Mouse (Mus musculus) hindbrain, embryonic 12.5 days (tissue): ENCODE data around the gene Pou2f2. TPM values are rescaled to one million over a fixed set of nuclear protein-coding genes. Genes with fewer than 3 reads are reported as not detected.
A peak's percentile ranks its signal among the peaks of the same experiment; 100 is the strongest.

Experiments
- ATAC-seq: fragments of 200-750 bp; cut with Nextera tagmentation; 2 replicates; pipeline ENCODE4 v1.8.0; 2017; ENCODE audit warnings: moderate TSS enrichment; ENCODE audit not compliant: low FRiP score
- H3K27ac ChIP-seq: fragments of 300-500 bp; sonication (generic); 2 replicates; pipeline ENCODE4 v1.5.1; 2016; ENCODE audit warnings: mild to moderate bottlenecking
- H3K27me3 ChIP-seq: fragments of 300-500 bp; sonication (generic); 2 replicates; pipeline ENCODE4 v1.6.1; 2016; ENCODE audit warnings: mild to moderate bottlenecking
- H3K36me3 ChIP-seq: fragments of 300-500 bp; sonication (generic); 2 replicates; pipeline ENCODE4 v1.6.1; 2016; ENCODE audit warnings: mild to moderate bottlenecking
- H3K4me1 ChIP-seq: fragments of 300-500 bp; sonication (generic); 2 replicates; pipeline ENCODE4 v1.6.1; 2016
- H3K4me2 ChIP-seq: fragments of 300-500 bp; sonication (generic); replicated peaks from 2 replicates; pipeline ENCODE4 v1.6.1; 2016; ENCODE audit warnings: mild to moderate bottlenecking
- H3K4me3 ChIP-seq: fragments of 300-500 bp; sonication (generic); 2 replicates; pipeline ENCODE4 v1.5.1; 2016; ENCODE audit warnings: mild to moderate bottlenecking
- H3K9ac ChIP-seq: fragments of 300-500 bp; sonication (generic); 2 replicates; pipeline ENCODE4 v1.6.1; 2016; ENCODE audit warnings: mild to moderate bottlenecking, moderate library complexity
- H3K9me3 ChIP-seq: fragments of 300-500 bp; sonication (generic); replicated peaks from 2 replicates; pipeline ENCODE4 v1.6.1; 2016; ENCODE audit warnings: mild to moderate bottlenecking
- WGBS: fragments of 180-500 bp; shearing (Covaris S2); methylation state at CpG from one replicate; pipeline ENCODE4 v1.1.7; 2016; 5-methylcytosine and 5-hydroxymethylcytosine counted together
- polyA plus RNA-seq: library from polyadenylated mRNA; unstranded; fragments of >200 nt; fragmentation: Nextera tagmentation; extraction: Ambion mirVana; gene quantifications from 2 replicates; pipeline ENCODE4 v1.2.1, GENCODE M21; 2016

Pou2f2 gene
- polyA plus RNA-seq, 1 experiment from 2014 or later: 38.6 TPM

DNA sequence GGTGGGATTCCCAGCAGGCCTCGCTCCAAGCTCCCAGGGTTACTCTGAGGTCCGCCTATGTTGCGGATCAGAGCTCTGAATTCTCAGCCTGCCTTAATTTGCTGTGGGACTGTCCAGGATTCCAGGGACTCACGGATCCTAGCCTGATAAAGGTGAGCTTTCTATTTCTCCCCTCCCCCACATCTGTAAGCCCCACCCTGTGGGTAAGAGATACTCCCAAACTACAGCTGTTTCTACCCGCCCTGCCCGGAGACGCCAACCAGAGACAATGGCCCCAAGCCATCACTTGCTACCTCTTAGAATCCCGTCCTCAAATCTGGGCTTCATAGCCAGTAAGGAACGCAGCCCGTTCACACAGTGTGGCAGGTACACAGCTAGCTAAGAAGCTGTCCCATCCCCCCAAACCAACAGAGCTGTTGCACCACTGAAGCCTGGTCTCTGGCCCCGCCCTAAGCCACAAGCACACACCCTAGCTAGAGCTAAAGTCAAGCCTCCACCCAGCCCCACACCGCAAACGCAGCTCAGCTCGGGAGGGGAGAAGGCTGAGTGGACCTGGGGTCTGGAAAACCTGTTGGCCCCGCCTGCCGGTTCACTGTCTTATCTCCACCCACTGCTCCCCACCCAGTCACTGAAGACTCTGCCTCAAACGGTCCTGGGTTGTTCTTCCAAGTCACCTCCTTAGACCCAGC is 23.9 kb downstream of the Pou2f2 start:
- 10% methylated on average over 17 of the region's 17 CpGs for WGBS
- Histone ChIP-seq H3K9ac (peak overlapping the region; percentile 50), H3K27ac (peak overlapping the region; percentile 86), H3K9me3 (no peaks in the 10 kb centered on the region), H3K36me3 (no peaks in the 10 kb centered on the region), H3K4me1 (peaks cover 59% of the 10 kb centered on the region), H3K4me2 (peak overlapping the region; percentile 43), H3K4me3 (0 out of 2 replicates have a peak overlapping the region, but pooled peaks have one; percentile 1), H3K27me3 (peaks cover 10% of the 10 kb centered on the region)
- no peak for ATAC-seq

DNA sequence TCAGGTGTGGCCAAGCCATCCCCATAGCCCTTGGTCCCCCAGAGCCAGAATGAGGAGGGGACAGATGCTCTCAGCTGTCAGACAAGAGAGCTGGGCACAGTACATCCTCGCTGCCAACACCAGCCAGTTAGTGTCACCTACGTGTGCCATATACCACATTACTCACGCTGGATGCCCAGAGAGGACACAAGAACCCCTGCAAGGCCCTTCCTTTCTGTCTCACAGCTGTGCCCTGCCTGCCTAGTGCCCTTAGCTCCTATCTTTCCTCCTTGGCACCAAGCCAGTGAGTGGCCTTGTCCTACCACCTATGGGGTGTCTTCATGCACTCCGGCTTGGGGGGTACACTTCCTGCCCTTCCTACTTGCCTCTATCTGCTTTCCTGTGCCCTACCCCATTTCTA is 24.9 kb downstream of the Pou2f2 start:
- peak overlapping the region; percentile 86 for H3K27ac ChIP-seq
- H3K4me1 ChIP-seq: peaks cover 69% of the 10 kb centered on the region
- H3K36me3 ChIP-seq: no peaks in the 10 kb centered on the region
- 63% methylated on average over 4 of the region's 4 CpGs for WGBS
- no peaks in the 10 kb centered on the region for H3K9me3 ChIP-seq
- no peak for ATAC-seq
- H3K4me3 ChIP-seq: peak overlapping the region; percentile 20
- H3K27me3 ChIP-seq: peaks cover 15% of the 10 kb centered on the region
- H3K4me2 ChIP-seq: peak overlapping the region; percentile 43
- peak overlapping the region; percentile 50; the same call in 1 of the 2 replicates for H3K9ac ChIP-seq

DNA sequence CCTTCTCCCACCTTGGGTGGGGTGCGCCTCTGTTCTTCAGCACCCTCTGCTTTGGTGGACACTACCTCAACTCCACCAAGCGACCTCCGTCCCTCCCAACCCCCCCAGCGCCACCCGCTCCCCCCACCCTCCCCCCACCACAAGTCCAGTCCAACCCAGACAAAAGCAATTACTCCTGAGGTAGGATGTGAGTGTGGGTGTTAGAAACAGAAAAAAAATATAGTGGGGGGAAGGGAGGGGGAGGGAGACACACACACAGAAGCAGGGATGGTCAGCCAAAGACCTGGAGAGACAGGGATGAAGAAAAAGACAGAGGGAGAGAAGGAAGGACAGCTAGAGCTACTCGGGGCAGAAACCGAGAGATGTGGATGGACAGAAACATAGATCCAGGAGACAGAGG is 25.7 kb downstream of the Pou2f2 start:
- no peak for ATAC-seq
- peak overlapping the region; percentile 50 for H3K9ac ChIP-seq
- H3K36me3 ChIP-seq: no peaks in the 10 kb centered on the region
- H3K4me3 ChIP-seq: peak overlapping the region; percentile 20
- peak overlapping the region; percentile 86 for H3K27ac ChIP-seq
- no peaks in the 10 kb centered on the region for H3K9me3 ChIP-seq
- 55% methylated on average over 7 of the region's 7 CpGs for WGBS
- H3K27me3 ChIP-seq: peaks cover 18% of the 10 kb centered on the region
- H3K4me2 ChIP-seq: peak overlapping the region; percentile 43
- peaks cover 71% of the 10 kb centered on the region for H3K4me1 ChIP-seq

DNA sequence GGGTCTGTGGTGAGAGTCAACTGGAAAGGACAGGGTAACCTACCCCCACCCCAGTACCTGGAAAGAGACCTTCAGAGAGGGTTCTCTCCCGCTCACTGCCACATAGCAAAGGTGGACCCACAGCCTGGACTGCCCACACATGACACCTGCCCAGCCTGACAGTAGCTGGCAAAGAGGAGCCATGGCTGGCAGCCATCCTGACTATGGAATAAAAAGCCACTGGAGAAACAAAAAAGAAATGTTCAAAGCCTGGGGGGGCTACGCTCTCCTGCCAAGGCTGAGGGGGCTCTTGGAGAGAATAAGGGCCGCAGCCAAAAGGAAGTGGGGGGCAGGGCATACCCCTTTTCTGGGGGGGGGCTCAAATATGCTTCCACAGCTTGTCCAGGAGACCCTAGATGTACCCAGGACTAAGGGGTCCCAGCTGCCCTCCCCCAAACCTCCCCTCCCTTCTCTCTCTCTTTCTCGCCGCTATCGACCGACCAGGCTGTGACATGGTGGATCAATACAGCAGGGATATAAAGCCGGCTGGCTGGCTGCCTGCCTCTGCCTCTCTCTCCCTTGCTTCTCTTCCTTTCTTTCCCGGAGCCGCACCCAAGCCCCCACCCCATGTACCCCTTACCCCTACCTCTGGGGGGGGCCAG is 27.5 kb downstream of the Pou2f2 start:
- Histone ChIP-seq H3K9ac (peak overlapping the region; percentile 50), H3K4me2 (peak overlapping the region; percentile 43), H3K4me1 (peaks cover 75% of the 10 kb centered on the region), H3K4me3 (peak overlapping the region; percentile 20), H3K27me3 (peaks cover 23% of the 10 kb centered on the region), H3K9me3 (no peaks in the 10 kb centered on the region), H3K27ac (peak overlapping the region; percentile 86), H3K36me3 (no peaks in the 10 kb centered on the region)
- ATAC-seq: 0 out of 2 replicates have a peak, but pooled peaks have one; percentile 3
- 24% methylated on average over 10 of the region's 10 CpGs for WGBS

DNA sequence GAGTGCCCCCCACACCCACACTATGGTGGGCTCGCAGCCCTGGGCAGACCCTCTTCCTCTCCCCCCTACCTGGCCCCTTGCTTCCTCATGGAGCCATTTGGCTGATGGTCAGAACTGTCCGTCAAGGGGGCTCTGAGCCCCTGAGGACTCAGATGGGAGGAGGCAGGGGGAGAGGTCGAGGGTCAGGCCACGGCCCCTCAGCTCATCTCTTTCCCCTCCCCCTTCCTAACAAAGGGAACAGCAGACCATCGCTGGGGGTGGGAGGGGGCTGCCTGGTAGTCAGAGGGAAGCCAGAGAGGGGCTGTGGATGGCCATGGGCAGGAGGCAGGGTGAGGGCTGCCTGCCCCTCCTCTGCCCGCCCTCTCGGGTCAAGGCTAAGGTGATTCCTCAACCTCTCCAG is 28.5 kb downstream of the Pou2f2 start:
- Histone ChIP-seq H3K4me3 (peak overlapping the region; percentile 3; the same call in 1 of the 2 replicates), H3K27ac (peak overlapping the region; percentile 86), H3K4me2 (peak overlapping the region; percentile 43), H3K27me3 (peaks cover 16% of the 10 kb centered on the region; the same call in 1 of the 2 replicates), H3K9ac (peak overlapping the region; percentile 50), H3K9me3 (no peaks in the 10 kb centered on the region), H3K36me3 (no peaks in the 10 kb centered on the region), H3K4me1 (peaks cover 70% of the 10 kb centered on the region)
- WGBS: 2% methylated on average over 7 of the region's 7 CpGs
- peak; percentile 49 for ATAC-seq

DNA sequence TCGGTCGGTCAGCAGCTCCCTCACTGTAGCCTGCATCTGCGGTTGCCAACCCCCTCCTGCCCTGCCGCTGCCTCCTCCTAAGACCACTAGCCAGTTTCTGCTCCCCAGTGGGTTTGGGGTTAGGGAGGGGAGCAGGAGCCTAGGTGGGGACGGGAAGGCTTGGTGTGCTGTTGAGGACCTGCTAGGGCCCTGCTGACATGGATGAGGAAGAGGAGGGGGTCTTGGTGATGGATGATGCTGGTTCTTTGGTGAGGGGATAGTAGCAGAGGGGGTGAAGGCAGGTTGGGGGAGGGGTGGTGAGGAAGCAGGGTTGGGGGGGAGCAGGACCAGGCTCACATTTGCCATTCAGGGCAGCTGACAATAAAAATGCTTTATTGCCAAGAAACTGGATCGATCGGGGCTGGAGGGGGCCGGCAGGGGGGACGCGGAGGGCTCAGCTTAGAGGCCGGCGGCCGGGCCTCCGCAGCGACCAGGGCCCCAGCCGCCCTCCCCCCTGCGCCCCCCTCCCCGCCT is 29.3 kb downstream of the Pou2f2 start:
- Histone ChIP-seq H3K27me3 (peaks cover 14% of the 10 kb centered on the region; the same call in 1 of the 2 replicates), H3K9me3 (no peaks in the 10 kb centered on the region), H3K9ac (peak overlapping the region; percentile 50; the same call in 1 of the 2 replicates), H3K4me3 (0 out of 2 replicates have a peak overlapping the region, but pooled peaks have one; percentile 6), H3K4me2 (peak overlapping the region; percentile 43), H3K27ac (peak overlapping the region; percentile 86), H3K4me1 (peaks cover 62% of the 10 kb centered on the region), H3K36me3 (no peaks in the 10 kb centered on the region)
- ATAC-seq: peak; percentile 59
- under 1% methylated on average over 6 of the region's 18 CpGs for WGBS

DNA sequence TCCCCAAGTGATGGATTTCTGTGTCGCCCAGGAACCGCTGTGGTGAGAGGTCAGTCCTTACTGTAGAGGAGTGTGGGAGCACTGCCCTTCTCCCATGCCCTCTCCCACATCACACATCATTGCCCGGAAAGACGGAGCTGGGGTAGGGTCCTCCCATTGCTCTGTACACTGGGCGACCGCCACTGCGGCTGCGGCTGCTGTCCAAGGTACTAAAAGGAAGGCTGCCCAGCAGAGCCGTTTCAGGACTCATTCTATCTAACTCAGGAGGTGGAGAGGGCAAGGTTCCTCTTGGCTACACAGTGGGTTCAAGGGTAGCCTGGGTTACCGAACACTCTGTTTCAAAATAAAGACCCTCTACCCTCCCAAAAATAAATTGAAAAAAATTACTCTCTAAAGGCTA is 33.6 kb downstream of the Pou2f2 start:
- Histone ChIP-seq H3K9ac (no peak overlapping the region), H3K9me3 (no peaks in the 10 kb centered on the region), H3K4me3 (no peak overlapping the region), H3K4me2 (no peak overlapping the region), H3K27ac (no peak overlapping the region), H3K27me3 (peaks cover 15% of the 10 kb centered on the region; the same call in 1 of the 2 replicates), H3K4me1 (peaks cover 23% of the 10 kb centered on the region), H3K36me3 (no peaks in the 10 kb centered on the region)
- WGBS: 9% methylated on average over 10 of the region's 10 CpGs
- ATAC-seq: no peak

DNA sequence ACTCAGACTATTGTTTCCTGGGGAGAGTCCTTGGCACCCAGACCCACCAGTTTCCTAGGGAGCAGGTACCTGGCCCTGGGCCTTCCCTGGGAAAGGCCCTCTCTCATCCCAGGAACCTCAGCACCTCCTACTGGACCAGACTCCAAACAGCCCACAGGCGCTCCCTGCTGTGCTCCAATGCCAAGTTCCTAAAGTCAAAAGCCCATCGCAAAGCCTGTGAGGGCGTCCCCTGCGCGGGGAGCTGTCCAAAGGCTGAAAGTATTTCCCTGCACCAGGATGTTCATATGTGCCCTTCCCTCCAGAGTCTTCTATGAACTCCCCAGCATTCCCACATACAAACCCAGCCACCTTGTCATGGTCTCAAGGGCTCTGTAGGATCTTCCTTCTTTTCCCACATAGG is 37.8 kb downstream of the Pou2f2 start:
- H3K4me3 ChIP-seq: no peak overlapping the region
- H3K36me3 ChIP-seq: no peaks in the 10 kb centered on the region
- ATAC-seq: no peak
- no peak overlapping the region for H3K9ac ChIP-seq
- 6% methylated on average over 5 of the region's 5 CpGs for WGBS
- H3K27ac ChIP-seq: no peak overlapping the region
- H3K9me3 ChIP-seq: no peaks in the 10 kb centered on the region
- no peak overlapping the region for H3K4me2 ChIP-seq
- H3K4me1 ChIP-seq: peaks cover 4% of the 10 kb centered on the region
- H3K27me3 ChIP-seq: peaks cover 5% of the 10 kb centered on the region; the same call in 1 of the 2 replicates

DNA sequence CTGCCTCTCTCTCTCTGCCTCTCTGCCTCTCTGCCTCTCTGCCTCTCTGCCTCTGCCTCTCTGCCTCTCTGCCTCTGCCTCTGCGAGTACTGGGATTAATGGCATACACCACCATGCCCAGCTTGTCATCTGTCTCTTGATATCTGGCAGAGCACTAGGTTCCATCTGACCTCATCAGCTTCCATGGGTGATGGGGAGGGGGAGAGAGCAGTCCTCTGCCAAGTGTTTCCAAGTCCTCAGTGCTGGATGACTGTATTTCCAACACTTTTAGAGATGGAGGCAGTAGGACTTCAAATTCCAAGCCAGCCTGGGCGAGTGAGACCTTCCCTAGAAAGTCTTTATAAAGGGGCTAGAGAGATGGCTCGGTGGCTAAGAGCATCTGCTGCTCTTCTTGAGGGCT is 42.0 kb downstream of the Pou2f2 start:
- Histone ChIP-seq H3K27ac (no peak overlapping the region), H3K36me3 (peaks cover 3% of the 10 kb centered on the region; the same call in 1 of the 2 replicates), H3K9ac (no peak overlapping the region), H3K4me2 (no peak overlapping the region), H3K4me1 (peaks cover 24% of the 10 kb centered on the region), H3K4me3 (no peak overlapping the region), H3K27me3 (peaks cover 32% of the 10 kb centered on the region), H3K9me3 (0 out of 2 replicates have a peak, but pooled peaks cover 4% of the 10 kb centered on the region)
- WGBS: 57% methylated on average over 3 of the region's 3 CpGs
- ATAC-seq: no peak

DNA sequence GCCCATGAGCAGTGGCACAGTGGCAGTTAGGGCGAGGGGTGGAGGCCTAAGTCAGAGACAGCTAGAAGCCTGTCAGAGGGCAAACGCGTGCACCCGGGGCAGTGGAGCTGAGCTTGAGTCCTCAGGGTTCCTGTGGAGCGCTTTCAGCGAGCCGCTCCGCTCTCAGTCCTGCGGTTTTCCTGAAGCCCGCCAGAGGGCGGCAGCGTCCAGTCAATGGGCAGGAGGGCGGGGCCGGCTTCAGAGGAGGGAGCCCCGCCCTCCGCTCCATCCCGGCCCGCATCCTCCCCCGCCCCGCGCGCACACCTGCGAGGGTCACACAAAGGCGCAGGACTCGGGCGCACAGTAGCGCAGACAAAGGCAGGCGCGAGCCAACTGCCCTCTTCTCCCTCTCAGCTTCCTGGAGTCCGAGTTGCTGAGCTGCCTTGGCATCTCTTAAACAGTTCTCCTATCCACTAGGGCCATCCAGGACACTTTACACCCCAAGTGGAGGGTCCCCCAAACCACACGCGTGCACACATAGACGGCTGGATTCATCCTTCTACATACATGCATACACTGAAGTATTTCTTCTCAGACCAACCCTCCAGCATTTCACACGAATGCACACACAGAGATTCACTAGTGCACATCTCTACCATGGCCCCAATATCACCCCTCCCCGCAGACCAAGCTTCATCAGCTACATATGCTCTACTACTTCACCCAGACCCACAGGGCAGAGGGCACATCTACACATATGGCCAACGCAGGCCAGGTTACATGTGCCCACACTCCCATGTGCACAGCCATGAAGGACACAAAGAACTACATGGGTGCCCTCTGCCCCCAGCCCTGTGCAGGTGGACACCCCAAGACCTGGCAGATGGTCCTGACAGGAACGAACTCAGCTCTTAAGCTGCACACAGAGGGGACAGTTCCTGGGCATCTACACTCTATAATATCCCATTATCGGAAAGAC is 46.2 kb downstream of the Pou2f2 start:
- peak overlapping the region; percentile 59 for H3K4me2 ChIP-seq
- 8% methylated on average over 37 of the region's 38 CpGs for WGBS
- peak; percentile 75 for ATAC-seq

DNA sequence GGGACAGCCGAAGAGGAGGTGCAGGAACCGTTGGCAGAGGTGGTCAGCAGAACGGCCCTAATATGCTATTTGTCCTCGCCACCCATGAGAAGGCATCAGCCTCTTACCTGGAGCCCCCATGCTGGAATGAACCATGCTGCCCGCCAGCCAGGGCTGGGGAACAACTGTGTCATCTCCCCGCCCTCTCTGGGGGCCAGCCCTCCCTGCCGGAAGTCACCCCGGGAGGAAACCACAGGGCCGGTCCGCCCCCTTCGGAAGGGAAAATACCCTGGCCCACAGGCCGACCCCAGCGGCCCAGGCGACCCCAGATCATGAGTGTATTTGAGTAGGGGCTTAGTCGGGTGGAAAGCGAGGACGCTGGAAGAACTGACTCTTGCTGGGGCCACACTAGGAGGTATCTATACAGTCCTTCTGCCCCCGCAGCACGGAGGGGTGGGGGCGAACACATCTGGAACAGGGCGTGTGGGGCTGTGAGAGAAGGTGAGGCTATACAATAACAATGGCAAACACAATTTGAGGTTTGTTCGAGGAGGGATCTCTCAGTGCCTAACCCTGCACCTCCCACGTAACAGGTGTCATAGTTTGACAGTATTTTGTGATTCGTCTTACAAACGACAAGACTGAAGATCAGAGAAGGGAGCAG is 47.1 kb downstream of the Pou2f2 start:
- Histone ChIP-seq H3K36me3 (peaks cover 3% of the 10 kb centered on the region; the same call in 1 of the 2 replicates), H3K27ac (no peak overlapping the region), H3K4me1 (peaks cover 24% of the 10 kb centered on the region), H3K4me2 (peak overlapping the region; percentile 13; the same call in 1 of the 2 replicates), H3K9me3 (0 out of 2 replicates have a peak, but pooled peaks cover 4% of the 10 kb centered on the region), H3K27me3 (peaks cover 48% of the 10 kb centered on the region), H3K4me3 (no peak overlapping the region), H3K9ac (0 out of 2 replicates have a peak overlapping the region, but pooled peaks have one; percentile 8)
- ATAC-seq: peak; percentile 27; the same call in 1 of the 2 replicates
- WGBS: 8% methylated on average over 25 of the region's 25 CpGs

More for the DNA sequence above, 46.2 kb downstream of the Pou2f2 start:
- Histone ChIP-seq H3K27ac (peak overlapping the region; percentile 85), H3K27me3 (peaks cover 48% of the 10 kb centered on the region), H3K9ac (peak overlapping the region; percentile 47), H3K4me1 (peaks cover 24% of the 10 kb centered on the region), H3K4me3 (peak overlapping the region; percentile 17; the same call in 1 of the 2 replicates), H3K9me3 (0 out of 2 replicates have a peak, but pooled peaks cover 4% of the 10 kb centered on the region), H3K36me3 (peaks cover 3% of the 10 kb centered on the region; the same call in 1 of the 2 replicates)
